Mouse (Mus musculus) olfactory bulb, adult 2 months (tissue): ENCODE data around the gene Ric3.

Experiments
- CTCF ChIP-seq: fragments of 200-500 bp; IDR thresholded peaks from 2 replicates; pipeline ENCODE4 v1.5.1; 2012; ENCODE audit warnings: low read depth, mild to moderate bottlenecking, low read length, moderate library complexity; ENCODE audit not compliant: insufficient read depth
- POLR2A ChIP-seq: fragments of 200-500 bp; IDR thresholded peaks from 2 replicates; pipeline ENCODE4 v1.6.1; 2012; ENCODE audit warnings: mild to moderate bottlenecking, low read depth, low read length, moderate library complexity; ENCODE audit not compliant: insufficient read depth

DNA sequence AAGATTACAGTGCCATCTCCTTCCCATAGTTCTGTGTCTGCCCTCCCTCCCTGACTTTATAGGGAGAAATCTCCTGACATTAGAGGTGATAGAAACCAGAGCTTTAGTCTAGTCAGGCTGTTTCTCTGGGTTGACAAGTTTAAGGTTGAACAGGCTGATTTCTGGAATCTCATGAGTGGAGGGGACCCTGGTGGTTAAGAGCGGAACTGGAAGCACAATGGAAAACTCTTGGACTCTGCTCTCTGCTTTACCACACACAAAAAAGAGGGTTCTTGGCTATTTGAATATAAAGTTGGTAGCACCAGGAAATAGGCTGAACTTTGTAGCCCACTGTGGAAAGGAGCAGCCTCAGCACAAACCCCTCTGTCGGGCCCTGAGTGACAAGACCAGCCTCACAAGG lies 51.1 kb downstream of the Ric3 start:
- TF ChIP-seq CTCF (no peak), POLR2A (no peak)
